Mouse (Mus musculus): ENCODE measurements around the gene Zfp873. TPM values are rescaled to one million over a fixed set of nuclear protein-coding genes. Genes with fewer than 3 reads are reported as not detected.

The Zfp873 gene
- polyA plus RNA-seq, 1 experiment from 2014 or later, result 12.9 TPM

Other genes starting within 250 kb of the Zfp873 start
- 2.5 and 3.9 TPM in 2 replicates for gene Gm4767, start 235.9 kb upstream of the Zfp873 start, polyA plus RNA-seq (2015; fragmentation: Nextera tagmentation; extraction: Ambion mirVana)
- gene Gm32687, start 184.2 kb upstream of the Zfp873 start, polyA plus RNA-seq (2015; fragmentation: Nextera tagmentation; extraction: Ambion mirVana), result 9.0 and 10.9 TPM in 2 replicates
- 3.0 and 4.7 TPM in 2 replicates for gene Zfp781, start 117.6 kb upstream of the Zfp873 start, polyA plus RNA-seq (2015; fragmentation: Nextera tagmentation; extraction: Ambion mirVana)
- gene BC024063, start 35.2 kb downstream of the Zfp873 start, polyA plus RNA-seq (2015; fragmentation: Nextera tagmentation; extraction: Ambion mirVana), result 5.2 and 5.7 TPM in 2 replicates
- 6.1 and 6.7 TPM in 2 replicates for gene AU041133, start 79.9 kb downstream of the Zfp873 start, polyA plus RNA-seq (2015; fragmentation: Nextera tagmentation; extraction: Ambion mirVana)
- 15.3 and 16.4 TPM in 2 replicates for gene Zfp938, start 193.2 kb downstream of the Zfp873 start, polyA plus RNA-seq (2015; fragmentation: Nextera tagmentation; extraction: Ambion mirVana)